11 mouse cellular contexts compared by ENCODE assay signal in the genomic region with DNA sequence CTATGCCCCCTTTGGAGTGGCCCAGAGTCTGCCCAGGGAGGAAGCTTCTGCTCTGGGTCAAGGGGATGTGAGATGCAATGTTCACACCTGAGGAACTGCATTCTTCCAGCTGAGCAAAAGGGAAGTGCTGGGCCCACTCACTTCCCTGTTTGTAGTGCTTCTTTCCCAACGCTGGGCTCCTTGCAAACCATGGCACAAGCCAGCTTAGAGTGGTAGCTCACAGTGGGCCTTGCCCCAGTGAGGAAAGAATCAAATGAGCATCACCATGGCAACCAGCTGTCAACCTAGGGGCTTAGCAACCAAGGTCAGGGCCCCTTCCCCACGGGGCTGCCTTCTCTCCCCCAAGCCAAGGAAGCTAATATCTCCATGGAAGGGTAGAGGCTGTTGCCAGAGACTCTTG. TPM values are rescaled to one million over a fixed set of nuclear protein-coding genes. Genes with fewer than 3 reads are reported as not detected.
A peak's percentile ranks its signal among the peaks of the same experiment; 100 is the strongest.
DNase-seq lines count a peak whose midpoint lies in the region; ATAC-seq lines count a peak whose summit lies in the region.
"Had no signal": no experiment of that assay in that cellular context is flagged by ENCODE, and none has a peak within 500 bp of the region (broad histone marks: within the 10 kb centered on the region; RNA-seq: fewer than 3 reads in every experiment).

No protein-coding gene starts in this region.

- peak; percentile 42 to 52 for DNase-seq in layer of hippocampus, postnatal 10 days (ENCODE audit: low spot score in 2 of 2)
- DNase-seq in layer of hippocampus, adult 9-11 months = no peak
- DNase-seq in embryo, embryonic 10.5 days (ENCODE audit: low spot score) = peak; percentile 86
- DNase-seq in forelimb bud, embryonic 11.5 days (ENCODE audit: low read depth, low spot score) = peak; percentile 48
- peak; percentile 18 for DNase-seq in kidney, postnatal 14 days
- DNase-seq in frontal cortex, adult 2 months (ENCODE audit: extremely low spot score in 1 of 2, low spot score in 1 of 2) = no peak
- no peak for DNase-seq in natural killer cell, adult 2 months (ENCODE audit: low spot score in 2 of 2)

- ATAC-seq in monocyte, adult 5-6 weeks (replicated peaks; ENCODE audit: insufficient number of reproducible peaks, low FRiP score, low TSS enrichment, poor library complexity, severe bottlenecking) = peak; percentile 42; the same call in 1 of the 2 replicates

RNA-seq across cellular contexts. Expression of a gene that starts 20.2 kb away (rescaled TPM):
- not detected for total RNA-seq in layer of hippocampus, postnatal 10 days (2021)
- total RNA-seq in monocyte, adult 5-6 weeks (2017) = not detected in 3 replicates
- polyA plus RNA-seq in frontal cortex, adult 2 months (2012; rRNA removed) = 0.06 and 0.13 TPM in 2 replicates
- polyA plus RNA-seq: G1E, myocyte had no signal

RNA-seq across cellular contexts. Expression of a gene that starts 45.7 kb away (rescaled TPM):
- total RNA-seq in layer of hippocampus, postnatal 10 days (2021) = not detected
- 74.4 to 86.1 TPM (median 81.1 TPM) in 3 replicates for total RNA-seq in monocyte, adult 5-6 weeks (2017)
- 0.40 and 1.1 TPM in 2 replicates for polyA plus RNA-seq in frontal cortex, adult 2 months (2012; rRNA removed)
- polyA plus RNA-seq: erythroblast, embryonic 14.5 days; G1E had no signal

RNA-seq across cellular contexts. Expression of a gene that starts 53.7 kb away (rescaled TPM):
- total RNA-seq in layer of hippocampus, postnatal 10 days (2021) = not detected
- not detected in 3 replicates for total RNA-seq in monocyte, adult 5-6 weeks (2017)
- polyA plus RNA-seq in frontal cortex, adult 2 months (2012; rRNA removed) = not detected in 2 replicates
- total RNA-seq: G1E had no signal
- polyA plus RNA-seq: erythroblast, embryonic 14.5 days; G1E; myocyte had no signal

Comparison
In these comparisons a context has a peak if more than half of its experiments do, and no peak if none do; other contexts are left out.
1. DNase-seq: peak in layer of hippocampus, postnatal 10 days (2 of 2), embryo, embryonic 10.5 days (single experiment), forelimb bud, embryonic 11.5 days (single experiment) and kidney, postnatal 14 days (single experiment); none in layer of hippocampus, adult 9-11 months (single experiment), frontal cortex, adult 2 months (0 of 2) and natural killer cell, adult 2 months (0 of 2).
2. RNA of a gene that starts 45.7 kb away (total RNA-seq): 74.4 to 86.1 TPM in monocyte, adult 5-6 weeks; not detected in layer of hippocampus, postnatal 10 days; every median in the first group is over 10 times any median in the second.